Mouse (Mus musculus): ENCODE data around the gene Gm14862. TPM values are rescaled to one million over a fixed set of nuclear protein-coding genes. Genes with fewer than 3 reads are reported as not detected.

The Gm14862 gene
- total RNA-seq, 2 experiments from 2014 or later: not detected

DNA sequence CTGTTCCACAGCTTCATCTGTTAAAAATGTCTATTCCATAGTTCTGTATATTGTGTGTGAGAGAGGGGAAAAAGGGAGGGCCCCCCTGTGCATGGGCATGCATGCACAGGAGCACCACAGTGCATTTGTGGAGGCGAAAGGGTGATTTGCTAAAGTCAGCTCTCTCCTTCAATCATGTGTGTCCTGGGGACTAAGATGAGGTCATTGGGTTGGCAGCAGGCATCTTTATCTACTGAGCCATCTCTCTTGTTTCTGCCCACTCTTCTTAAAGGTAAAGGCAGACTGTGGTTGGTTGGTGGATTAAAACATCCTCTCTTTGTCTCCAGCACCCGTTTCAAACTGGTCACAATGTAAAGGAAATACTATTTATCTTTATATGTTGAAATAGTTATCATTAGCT, 29.6 kb downstream of the Gm14862 start:
- intact Hi-C loops (cut with DNase I): no loop called here
- DNase-seq: no peak

DNA sequence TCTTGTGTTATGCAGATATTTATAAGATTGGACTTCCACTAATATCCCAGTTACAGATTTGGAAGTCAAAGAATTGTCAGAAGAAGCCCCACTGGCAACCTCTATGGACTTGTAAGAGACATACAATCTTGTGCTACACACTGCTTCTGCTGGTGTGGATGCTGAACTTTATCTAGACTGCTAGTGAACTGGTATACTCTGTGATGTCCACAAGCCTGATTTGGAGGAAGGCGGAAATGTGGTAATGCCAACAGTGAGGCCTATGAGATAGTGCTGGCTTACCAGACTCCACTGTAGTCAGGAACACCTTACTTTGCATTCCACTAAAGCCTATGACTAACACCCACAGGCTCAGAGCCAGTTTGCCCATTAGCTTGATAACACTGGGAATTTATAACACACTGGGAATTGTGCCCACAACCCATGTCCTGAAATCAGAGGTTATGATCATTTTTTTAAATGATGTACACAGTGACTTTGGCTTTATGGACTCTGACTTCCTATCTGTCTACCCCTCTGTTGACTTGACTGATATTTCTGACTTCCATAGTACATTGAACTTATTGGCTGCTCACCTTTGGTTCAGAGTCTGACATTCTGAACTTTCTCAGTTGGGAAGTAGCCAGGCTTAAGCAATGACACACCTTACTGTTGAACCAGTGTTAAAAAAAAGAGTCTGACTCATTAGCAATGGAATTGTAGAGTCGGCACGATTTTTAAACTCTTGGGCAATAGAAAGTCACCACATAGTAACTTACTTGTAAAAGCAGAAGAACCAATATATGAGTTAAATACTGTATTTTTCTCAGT, 34.1 kb downstream of the Gm14862 start:
- peak; percentile 58 to 68 for DNase-seq
- intact Hi-C loops (cut with DNase I): no loop called here

DNA sequence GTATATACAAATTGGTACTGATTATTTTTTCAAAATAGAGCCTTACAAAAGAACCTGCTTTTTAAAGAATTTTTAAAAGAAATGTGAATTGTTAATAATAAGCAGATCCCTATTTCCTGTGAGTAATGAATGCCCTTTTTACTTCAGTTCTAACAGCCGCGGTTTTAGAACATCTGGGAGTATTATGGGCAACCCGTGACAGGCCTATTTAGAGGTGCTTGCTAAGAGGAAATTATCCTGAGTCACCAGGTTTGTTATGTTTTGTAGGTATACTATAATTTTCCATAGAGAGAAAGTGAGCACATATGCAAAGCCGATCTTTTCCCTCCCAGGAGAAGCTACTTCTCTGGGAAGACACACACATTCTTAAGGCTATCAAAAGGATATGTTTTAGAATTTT, 35.0 kb downstream of the Gm14862 start:
- intact Hi-C loops (cut with DNase I): loop anchor here (1.0 to 2.0 kb wide), 2 partner anchors 21 to 93 kb away; no protein-coding TSS in a partner anchor
- DNase-seq: no peak

DNA sequence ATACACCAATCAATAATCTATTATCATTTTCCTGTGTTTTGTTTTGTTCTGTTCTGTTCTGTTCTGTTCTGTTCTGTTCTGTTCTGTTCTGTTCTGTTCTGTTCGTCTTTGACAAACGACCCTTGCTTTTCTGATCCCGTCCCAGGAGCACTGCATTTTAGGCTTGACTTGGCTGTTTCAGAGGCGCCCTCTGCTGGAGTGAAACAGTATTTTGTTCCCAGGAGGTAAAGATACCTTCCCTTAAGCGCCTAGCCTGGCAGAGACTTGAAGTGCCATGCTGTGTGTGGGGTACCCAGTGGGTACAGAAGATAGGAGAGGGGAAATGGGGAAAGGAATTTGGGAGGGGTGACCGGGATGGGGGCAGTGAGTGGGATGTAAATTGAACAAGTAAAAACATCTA, 35.5 kb downstream of the Gm14862 start:
- intact Hi-C loops (cut with DNase I): loop anchor here (1.0 to 2.0 kb wide), 2 partner anchors 20 to 93 kb away; no protein-coding TSS in a partner anchor

DNA sequence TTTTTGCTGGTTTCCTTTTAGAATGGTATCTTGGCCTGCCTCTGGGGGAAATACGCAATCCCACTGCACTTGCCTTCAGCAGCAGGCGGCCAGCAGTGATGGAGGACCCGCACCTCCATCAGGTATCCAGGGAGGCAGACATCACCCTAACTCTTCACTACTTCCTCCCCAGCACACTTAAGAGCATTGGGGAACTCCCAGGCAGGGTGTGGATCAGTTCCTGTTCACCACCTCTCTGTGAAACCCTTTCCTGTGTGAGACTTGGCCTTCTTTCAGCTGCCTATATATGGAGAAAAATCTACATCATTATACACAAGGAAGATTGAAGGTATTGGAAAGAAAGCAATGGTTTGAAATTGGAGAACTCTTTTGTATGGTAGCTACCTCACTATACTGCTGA, 37.1 kb downstream of the Gm14862 start:
- intact Hi-C loops (cut with DNase I): no loop called here
- DNase-seq: no peak

More for the DNA sequence above, 35.5 kb downstream of the Gm14862 start:
- DNase-seq: peak; percentile 48 to 66

DNA sequence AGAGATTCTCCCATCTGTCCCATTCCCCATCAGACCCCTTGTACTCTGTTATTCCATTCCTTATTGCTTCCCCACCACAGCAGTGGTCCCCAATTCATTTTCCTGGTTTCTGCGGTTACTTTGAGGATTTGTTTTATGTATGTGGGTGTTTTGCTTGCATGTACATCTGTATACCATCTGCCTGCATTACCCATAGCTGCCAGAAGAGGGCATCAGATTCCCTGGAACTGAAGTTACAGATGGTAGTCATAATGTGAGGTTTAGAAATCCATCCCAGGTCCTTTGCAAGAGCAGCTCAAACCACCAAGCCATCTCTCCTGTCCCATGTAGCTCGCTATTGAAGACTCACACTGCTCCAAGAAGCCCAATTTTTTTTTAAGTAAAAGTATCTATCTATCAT, 40.5 kb downstream of the Gm14862 start:
- intact Hi-C loops (cut with DNase I): no loop called here
- peak in 1 of 2 experiments; percentile 7 for DNase-seq

DNA sequence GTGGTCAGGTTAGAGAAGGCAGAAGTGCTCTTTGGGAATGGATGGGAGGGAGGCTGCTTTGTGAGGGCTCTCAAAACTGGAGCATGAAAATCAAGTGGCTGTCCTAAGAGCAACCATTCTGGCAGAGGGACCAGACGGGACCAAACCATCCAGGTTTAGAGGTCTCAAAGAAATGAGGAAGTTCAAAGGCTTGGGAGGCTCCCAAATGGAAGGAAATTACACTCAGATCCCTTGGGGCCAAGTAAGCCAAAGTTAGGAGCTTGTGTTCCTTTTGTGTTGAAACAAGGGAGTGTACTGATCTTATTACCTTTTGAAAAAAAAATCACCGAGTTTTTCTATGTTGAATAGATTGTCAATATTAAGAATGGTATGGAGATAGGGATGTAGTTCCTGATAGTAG, 51.6 kb downstream of the Gm14862 start:
- intact Hi-C loops (cut with DNase I): no loop called here
- DNase-seq: peak; percentile 3 to 4

DNA sequence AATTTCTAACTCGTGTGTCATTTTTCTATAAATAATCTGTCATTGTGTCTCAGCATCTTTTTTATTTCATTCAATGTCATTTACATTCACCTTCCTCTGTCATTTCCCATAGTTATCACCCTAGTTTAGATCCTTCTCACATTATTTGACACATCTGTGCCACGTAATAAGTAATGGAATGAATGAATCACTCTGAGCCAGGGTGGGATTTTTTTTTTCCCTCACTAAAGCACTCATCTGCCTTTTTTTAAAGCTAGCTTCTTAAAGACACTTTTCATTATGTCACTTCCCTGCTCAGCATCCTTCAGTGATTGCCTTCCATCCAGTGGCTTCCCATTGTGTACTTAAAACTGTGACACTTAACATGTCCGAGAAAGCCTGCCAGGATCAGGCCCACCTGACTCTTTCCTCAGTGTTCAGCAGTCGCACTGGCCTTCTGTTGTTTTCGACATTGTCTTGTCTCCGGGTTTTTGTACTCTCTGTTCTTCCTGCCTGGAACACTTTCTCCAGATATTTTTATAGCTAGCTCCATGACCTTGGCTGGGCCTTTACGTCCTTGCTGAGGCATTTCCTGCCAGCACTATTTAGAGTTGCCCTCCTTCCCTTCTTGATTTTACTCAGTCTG, 53.8 kb downstream of the Gm14862 start:
- peak; percentile 24 to 34 for DNase-seq

DNA sequence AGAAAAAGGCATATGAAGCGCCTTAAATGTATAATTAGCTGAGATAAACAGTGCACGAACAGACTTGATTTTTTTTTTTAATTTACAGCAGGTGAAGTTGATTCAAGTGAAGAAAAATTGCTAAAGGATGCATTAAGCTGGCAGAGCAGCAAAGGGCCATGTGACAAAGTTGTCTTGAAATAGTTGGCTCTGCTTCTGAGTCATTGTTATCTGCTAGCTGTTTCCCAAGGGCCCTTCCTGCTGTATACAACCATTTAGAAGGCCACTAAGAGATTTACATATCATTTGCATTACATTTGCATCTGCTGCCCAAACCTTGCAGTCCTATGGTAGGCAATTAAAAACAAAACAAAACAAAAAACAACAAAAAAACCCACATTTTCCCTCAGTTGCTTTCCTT, 54.7 kb downstream of the Gm14862 start:
- DNase-seq: peak in 1 of 2 experiments; percentile 1

More for the DNA sequence above, 53.8 kb downstream of the Gm14862 start:
- intact Hi-C loops (cut with DNase I): no loop called here

More for the DNA sequence above, 54.7 kb downstream of the Gm14862 start:
- intact Hi-C loops (cut with DNase I): loop anchor here (2.0 kb wide), 1 partner anchor 19 kb away; no protein-coding TSS in a partner anchor

Other genes with a start within 250 kb of the Gm14862 start
- gene Fthl17e, start 223.4 kb downstream of the Gm14862 start, total RNA-seq (2021): not detected
- not detected for gene Fthl17f, start 193.9 kb downstream of the Gm14862 start, total RNA-seq (2021)
- gene 4930402K13Rik, start 152.3 kb downstream of the Gm14862 start, total RNA-seq (2021): not detected
- 1 to 10 TPM; 4.3 to 4.8 TPM for gene Lancl3, start 57.0 kb downstream of the Gm14862 start, total RNA-seq (2021)
- gene Xk, start 15.9 kb upstream of the Gm14862 start, total RNA-seq (2021): 1 to 10 TPM; 4.2 to 4.7 TPM
- under 1 TPM in 1 of 2 experiments, not detected in 1; 0.72 TPM for gene H2al1m, start 26.9 kb upstream of the Gm14862 start, total RNA-seq (2021)
- gene H2al1k, start 93.7 kb upstream of the Gm14862 start, total RNA-seq (2021): not detected
- gene Cybb, start 230.9 kb upstream of the Gm14862 start, total RNA-seq (2021): 1 to 10 TPM; 3.7 to 3.9 TPM

Data from heart, postnatal 10 days (tissue).